Mouse (Mus musculus) neural tube, embryonic 11.5 days (tissue): ENCODE results near the gene Zfp704. TPM values are rescaled to one million over a fixed set of nuclear protein-coding genes. Genes with fewer than 3 reads are reported as not detected.

Experiments
- ATAC-seq: fragments of 200-750 bp; cut with Nextera tagmentation; 2 replicates; pipeline ENCODE4 v1.8.0; 2017; ENCODE audit warnings: moderate number of reproducible peaks, mild to moderate bottlenecking, moderate TSS enrichment, moderate library complexity; ENCODE audit not compliant: insufficient read depth, low FRiP score, low TSS enrichment
- DNase-seq: peaks from one replicate; pipeline ENCODE4 v3.0.0-alpha.2; 2015; ENCODE audit warnings: low spot score
- H3K27ac ChIP-seq: fragments of 300-500 bp; sonication (generic); 2 replicates; pipeline ENCODE4 v1.5.1; 2014; ENCODE audit warnings: low read depth, mild to moderate bottlenecking, low read length
- H3K27me3 ChIP-seq: fragments of 300-500 bp; sonication (generic); 2 replicates; pipeline ENCODE4 v1.6.1; 2014; ENCODE audit warnings: mild to moderate bottlenecking, low read length, mixed read lengths; ENCODE audit not compliant: control insufficient read depth, insufficient read depth
- H3K36me3 ChIP-seq: fragments of 300-500 bp; sonication (generic); 2 replicates; pipeline ENCODE4 v1.6.1; 2014; ENCODE audit warnings: mild to moderate bottlenecking, low read length, moderate library complexity, mixed read lengths; ENCODE audit not compliant: control insufficient read depth, insufficient read depth
- H3K4me1 ChIP-seq: fragments of 300-500 bp; sonication (generic); 2 replicates; pipeline ENCODE4 v1.6.1; 2014; ENCODE audit warnings: low read length, mixed read lengths; ENCODE audit not compliant: control insufficient read depth, insufficient read depth
- H3K4me2 ChIP-seq: fragments of 300-500 bp; sonication (generic); 2 replicates; pipeline ENCODE4 v1.6.1; 2014; ENCODE audit warnings: low read depth, mild to moderate bottlenecking, moderate library complexity
- H3K4me3 ChIP-seq: fragments of 300-500 bp; sonication (generic); 2 replicates; pipeline ENCODE4 v1.5.1; 2014; ENCODE audit warnings: low read depth, low read length
- H3K9ac ChIP-seq: fragments of 300-500 bp; sonication (generic); 2 replicates; pipeline ENCODE4 v1.6.1; 2014; ENCODE audit warnings: mild to moderate bottlenecking, low read length
- H3K9me3 ChIP-seq: fragments of 300-500 bp; sonication (generic); 2 replicates; pipeline ENCODE4 v1.6.1; 2016; ENCODE audit warnings: low read length; ENCODE audit not compliant: control insufficient read depth
- WGBS: fragments of 180-500 bp; shearing (Covaris S2); extraction: QIAGEN DNeasy Blood & Tissue Kit; methylation state at CpG from one replicate; pipeline ENCODE4 v1.1.7; 2014; 5-methylcytosine and 5-hydroxymethylcytosine counted together
- polyA plus RNA-seq: library from polyadenylated mRNA; unstranded; fragments of >200 nt; fragmentation: Nextera tagmentation; extraction: Ambion mirVana; gene quantifications from 2 replicates; pipeline ENCODE4 v1.2.1, GENCODE M21; 2014

The Zfp704 gene
- polyA plus RNA-seq, 1 experiment from 2014 or later, result 6.3 TPM

- Histone ChIP-seq H3K27ac (no peak overlapping the region), H3K27me3 (no peaks in the 10 kb centered on the region), H3K9me3 (no peaks in the 10 kb centered on the region), H3K4me3 (no peak overlapping the region), H3K4me2 (no peak overlapping the region), H3K9ac (no peak overlapping the region), H3K36me3 (no peaks in the 10 kb centered on the region), H3K4me1 (peaks cover 20% of the 10 kb centered on the region)
- 90% methylated on average over 7 of the region's 7 CpGs for WGBS
- ATAC-seq (no peak), DNase-seq (no peak)
These were observed 4.9 kb downstream of the Zfp704 start for GRCm38 (mm10) chr3:9604941-9605340.

GRCm38 (mm10) chr3:9603866-9604265 is 6.0 kb downstream of the Zfp704 start:
- Histone ChIP-seq H3K27me3 (no peaks in the 10 kb centered on the region), H3K9ac (no peak overlapping the region), H3K36me3 (no peaks in the 10 kb centered on the region), H3K4me1 (peaks cover 20% of the 10 kb centered on the region), H3K4me2 (no peak overlapping the region), H3K9me3 (no peaks in the 10 kb centered on the region), H3K4me3 (no peak overlapping the region), H3K27ac (no peak overlapping the region)
- DNase-seq, result no peak
- no peak for ATAC-seq
- WGBS, result 94% methylated on average over 4 of the region's 4 CpGs

- DNase-seq (no peak), ATAC-seq (no peak)
- no peaks in the 10 kb centered on the region for H3K27me3 ChIP-seq
- H3K9me3 ChIP-seq, result no peaks in the 10 kb centered on the region
- H3K36me3 ChIP-seq, result no peaks in the 10 kb centered on the region
- no peak overlapping the region for H3K4me3 ChIP-seq
- 83% methylated on average over 6 of the region's 6 CpGs for WGBS
- H3K27ac ChIP-seq, result no peak overlapping the region
- 0 out of 2 replicates have a peak, but pooled peaks cover 5% of the 10 kb centered on the region for H3K4me1 ChIP-seq
- H3K9ac ChIP-seq, result no peak overlapping the region
- no peak overlapping the region for H3K4me2 ChIP-seq
These were observed 9.3 kb downstream of the Zfp704 start for GRCm38 (mm10) chr3:9600577-9600976.

DNA sequence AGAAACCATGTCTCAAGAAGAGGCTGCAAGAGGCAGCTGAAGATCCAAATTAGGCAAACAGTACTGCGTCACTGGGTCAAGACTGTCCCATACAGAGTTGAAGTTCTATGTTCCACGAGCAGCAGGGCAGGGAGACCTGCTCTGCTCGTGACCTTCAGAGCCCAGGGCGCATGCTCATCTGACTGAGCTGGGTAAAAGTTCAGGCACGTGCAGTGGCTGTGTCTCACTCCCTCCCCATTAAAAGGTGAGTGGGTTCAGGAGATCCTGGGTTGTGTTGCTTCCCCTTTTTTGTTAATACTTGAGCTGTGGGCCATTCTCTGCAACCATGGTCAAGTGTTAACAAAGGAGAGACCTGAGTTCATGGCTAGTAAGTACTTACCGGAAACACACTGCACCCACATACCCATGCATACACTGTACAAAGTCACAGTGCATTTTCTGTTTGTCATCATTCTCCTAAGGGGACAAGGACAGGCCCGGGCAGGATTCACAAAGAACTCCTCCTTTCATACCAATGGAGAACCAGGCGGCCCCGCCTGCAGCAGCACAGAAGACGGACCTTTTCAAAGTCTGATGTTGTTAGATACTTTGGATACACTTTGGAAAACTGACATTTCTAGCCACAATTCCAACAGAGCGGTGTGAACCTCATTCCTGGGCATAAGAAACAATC is 10.0 kb downstream of the Zfp704 start:
- ATAC-seq (no peak), DNase-seq (no peak)
- WGBS, result 89% methylated on average over 11 of the region's 11 CpGs
- H3K27me3 ChIP-seq, result no peaks in the 10 kb centered on the region
- H3K9me3 ChIP-seq, result no peaks in the 10 kb centered on the region
- no peak overlapping the region for H3K27ac ChIP-seq
- no peak overlapping the region for H3K4me3 ChIP-seq
- H3K4me1 ChIP-seq, result 0 out of 2 replicates have a peak, but pooled peaks cover 5% of the 10 kb centered on the region
- H3K4me2 ChIP-seq, result no peak overlapping the region
- H3K9ac ChIP-seq, result no peak overlapping the region
- H3K36me3 ChIP-seq, result no peaks in the 10 kb centered on the region

DNA sequence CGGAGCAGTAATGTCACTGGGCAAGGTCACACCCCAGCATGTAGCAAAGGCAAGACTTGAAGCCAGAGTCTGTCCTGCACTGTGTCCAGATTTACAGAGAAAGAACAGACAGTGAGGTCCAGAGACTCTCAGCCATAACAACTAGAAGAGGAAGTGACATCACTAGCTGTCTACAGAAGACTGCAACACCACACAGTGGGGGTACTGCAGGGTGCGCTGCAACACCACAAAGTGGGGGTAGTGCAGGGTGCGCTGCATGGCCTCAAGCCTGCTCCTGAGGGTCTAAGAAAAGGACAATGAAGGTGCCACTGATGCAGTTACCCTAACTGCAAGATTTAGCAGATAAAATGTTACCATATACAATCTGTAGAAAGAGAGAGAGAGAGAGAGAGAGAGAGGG is 11.8 kb downstream of the Zfp704 start:
- no peaks in the 10 kb centered on the region for H3K4me1 ChIP-seq
- no peaks in the 10 kb centered on the region for H3K36me3 ChIP-seq
- H3K27me3 ChIP-seq, result no peaks in the 10 kb centered on the region
- ATAC-seq (no peak), DNase-seq (no peak)
- H3K9me3 ChIP-seq, result no peaks in the 10 kb centered on the region
- 87% methylated on average over 3 of the region's 3 CpGs for WGBS
- H3K9ac ChIP-seq, result no peak overlapping the region
- no peak overlapping the region for H3K4me2 ChIP-seq
- no peak overlapping the region for H3K27ac ChIP-seq
- no peak overlapping the region for H3K4me3 ChIP-seq

GRCm38 (mm10) chr3:9594457-9594856 is 15.4 kb downstream of the Zfp704 start:
- H3K4me3 ChIP-seq, result no peak overlapping the region
- H3K4me1 ChIP-seq, result no peaks in the 10 kb centered on the region
- no peaks in the 10 kb centered on the region for H3K36me3 ChIP-seq
- H3K9ac ChIP-seq, result no peak overlapping the region
- no peak overlapping the region for H3K4me2 ChIP-seq
- no peak overlapping the region for H3K27ac ChIP-seq
- H3K9me3 ChIP-seq, result no peaks in the 10 kb centered on the region
- WGBS, result 83% methylated on average over 7 of the region's 7 CpGs
- no peak for DNase-seq
- ATAC-seq, result no peak
- no peaks in the 10 kb centered on the region for H3K27me3 ChIP-seq

- DNase-seq (no peak), ATAC-seq (no peak)
- Histone ChIP-seq H3K9me3 (no peaks in the 10 kb centered on the region), H3K9ac (no peak overlapping the region), H3K4me1 (no peaks in the 10 kb centered on the region), H3K36me3 (no peaks in the 10 kb centered on the region), H3K27me3 (no peaks in the 10 kb centered on the region), H3K4me2 (no peak overlapping the region), H3K27ac (no peak overlapping the region), H3K4me3 (no peak overlapping the region)
- WGBS, result 84% methylated on average over 2 of the region's 2 CpGs
These were observed 16.1 kb downstream of the Zfp704 start for GRCm38 (mm10) chr3:9593832-9594231.

DNA sequence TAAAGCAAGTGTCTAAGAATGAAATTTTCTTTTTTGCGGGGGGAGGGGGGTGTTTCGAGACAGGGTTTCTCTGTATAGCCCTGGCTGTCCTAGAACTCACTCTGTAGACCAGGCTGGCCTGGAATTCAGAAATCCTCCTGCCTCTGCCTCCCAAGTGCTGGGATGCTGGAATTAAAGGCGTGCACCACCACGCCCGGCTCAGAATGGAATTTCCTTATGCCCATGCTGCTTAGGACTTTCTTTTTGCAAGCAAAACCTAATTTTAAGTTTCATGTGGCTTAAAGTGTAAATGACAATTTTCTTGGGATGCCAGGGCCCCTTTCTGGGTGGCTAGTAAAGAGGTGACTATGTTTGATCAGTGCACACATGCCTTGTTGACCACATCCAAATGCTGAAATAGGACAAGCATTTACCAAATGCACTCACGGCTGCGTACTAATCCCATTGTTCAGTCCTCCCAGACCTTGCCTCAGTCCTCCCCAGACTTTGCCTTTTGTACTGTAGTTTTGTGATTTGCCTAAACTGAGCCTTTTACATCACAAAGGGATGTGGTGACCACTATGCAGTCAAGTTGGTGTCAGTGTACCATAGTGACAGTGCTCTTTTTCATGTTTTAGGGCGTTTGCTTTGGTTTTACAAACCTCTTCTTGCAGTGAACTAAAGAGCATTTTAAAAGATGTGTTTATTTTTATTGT is 18.3 kb downstream of the Zfp704 start:
- H3K9me3 ChIP-seq, result no peaks in the 10 kb centered on the region
- H3K4me1 ChIP-seq, result no peaks in the 10 kb centered on the region
- no peak overlapping the region for H3K27ac ChIP-seq
- no peak for DNase-seq
- no peak overlapping the region for H3K4me3 ChIP-seq
- no peak for ATAC-seq
- H3K4me2 ChIP-seq, result no peak overlapping the region
- WGBS, result 96% methylated on average over 8 of the region's 8 CpGs
- H3K9ac ChIP-seq, result no peak overlapping the region
- H3K27me3 ChIP-seq, result no peaks in the 10 kb centered on the region
- no peaks in the 10 kb centered on the region for H3K36me3 ChIP-seq

DNA sequence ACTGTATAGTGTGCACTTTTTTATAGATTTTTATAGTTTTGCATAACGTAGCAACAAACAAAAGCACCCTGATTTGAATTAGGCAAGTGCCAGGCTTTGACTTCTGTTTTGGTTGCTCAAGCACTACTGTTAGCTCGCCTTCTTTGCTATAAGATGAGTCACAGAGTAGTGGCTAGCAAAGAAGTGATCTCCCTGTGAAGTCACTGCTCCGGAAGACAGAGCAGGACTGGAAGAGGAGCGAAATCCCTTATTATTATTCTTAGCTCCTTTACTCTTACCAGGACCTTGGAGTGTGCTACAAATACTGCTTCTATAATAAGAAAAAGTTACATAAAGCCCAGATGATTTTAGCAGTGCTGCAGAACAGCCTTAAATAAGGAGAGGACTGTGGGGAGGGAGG is 21.2 kb downstream of the Zfp704 start:
- Histone ChIP-seq H3K9ac (no peak overlapping the region), H3K27me3 (no peaks in the 10 kb centered on the region), H3K4me1 (no peaks in the 10 kb centered on the region), H3K36me3 (no peaks in the 10 kb centered on the region), H3K9me3 (no peaks in the 10 kb centered on the region), H3K4me3 (no peak overlapping the region), H3K27ac (no peak overlapping the region), H3K4me2 (no peak overlapping the region)
- ATAC-seq (no peak), DNase-seq (no peak)
- WGBS, result 98% methylated on average over 4 of the region's 4 CpGs
